Mouse (Mus musculus) C2C12 (cell line): ENCODE data around the gene Gm3045.

ENCODE experiments used
- CTCF ChIP-seq: IDR thresholded peaks from one replicate; pipeline ENCODE4 v1.5.1; 2011; ENCODE audit not compliant: control insufficient read depth, insufficient read depth, insufficient read length
- MAX ChIP-seq: IDR thresholded peaks from one replicate; pipeline ENCODE4 v1.6.1; 2011; ENCODE audit warnings: mild to moderate bottlenecking, control low read depth
- MYOD1 ChIP-seq: IDR thresholded peaks from one replicate; pipeline ENCODE4 v1.6.1; 2011; ENCODE audit warnings: low read depth; ENCODE audit not compliant: control insufficient read depth, insufficient read length
- MYOG ChIP-seq: IDR thresholded peaks from one replicate; pipeline ENCODE4 v1.6.1; 2011; ENCODE audit not compliant: control insufficient read depth, insufficient read length; ENCODE audit errors: extremely low read depth
- USF1 ChIP-seq: IDR thresholded peaks from one replicate; pipeline ENCODE4 v1.6.1; 2011; ENCODE audit warnings: low read depth, mild to moderate bottlenecking, control low read depth, moderate library complexity

- TF ChIP-seq CTCF (no peak), USF1 (no peak), MYOG (no peak), MYOD1 (no peak), MAX (no peak)
These were observed 7.9 kb downstream of the Gm3045 start for GRCm38 (mm10) chr13:56434311-56434751.
